Mouse (Mus musculus) left cerebral cortex, adult 8-10 months (tissue): ENCODE measurements around the gene Grik3. TPM values are rescaled to one million over a fixed set of nuclear protein-coding genes. Genes with fewer than 3 reads are reported as not detected.

ENCODE experiments used
- DNase-seq, 2 experiments: peaks; one replicate each; pipeline ENCODE4 v3.0.0; 2022; ENCODE audit warnings: low spot score in 2 of 2
- total RNA-seq, 4 experiments: library from RNA; stranded (reverse); gene quantifications; 2 replicates each; pipeline ENCODE4 v1.2.4; 2022

Gene Grik3
- total RNA-seq, 4 experiments from 2014 or later: 48.8 to 58.3 (median 53.5) TPM

- DNase-seq: no peak
These were observed 1.1 kb downstream of the Grik3 start for GRCm38 (mm10) chr4:125491505-125492121.

DNA sequence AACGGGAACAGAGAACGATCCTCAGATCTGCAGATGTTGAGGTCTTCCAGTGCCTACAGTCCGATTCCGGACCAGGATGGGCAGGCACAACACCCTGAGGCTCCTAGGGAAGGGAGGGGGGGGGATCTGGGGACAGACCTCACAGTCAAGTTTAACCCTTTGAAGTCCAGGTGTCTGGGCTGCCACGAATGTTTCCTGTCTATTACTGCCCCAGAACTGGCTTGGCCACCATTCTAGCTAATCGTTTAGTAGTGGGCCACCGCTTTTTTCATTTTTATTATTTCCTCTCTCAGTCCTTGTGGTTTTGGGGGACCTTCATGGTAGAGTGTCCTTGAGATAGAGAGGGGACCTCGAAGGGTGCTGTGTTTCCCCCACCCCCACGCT, 1.6 kb downstream of the Grik3 start:
- no peak for DNase-seq

DNA sequence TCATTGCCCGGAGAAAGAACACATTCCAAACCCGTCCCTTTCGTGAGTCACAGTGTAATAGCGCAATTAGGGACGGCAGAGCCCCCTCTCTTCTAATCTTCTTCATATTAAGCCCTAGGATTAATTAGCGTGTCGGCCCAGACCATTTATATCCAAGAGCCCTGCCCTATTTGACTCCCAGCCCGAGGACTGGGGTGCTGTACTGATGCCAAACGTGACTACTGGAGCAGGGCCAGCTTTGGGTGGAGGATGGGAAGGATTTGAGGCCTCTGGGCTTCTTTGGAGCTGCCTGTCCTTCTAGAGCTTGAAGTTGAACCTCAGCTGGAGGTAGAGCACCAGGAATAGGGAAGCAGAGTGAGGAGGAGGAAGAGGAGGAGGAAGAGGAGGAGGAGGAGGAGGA, 2.2 kb downstream of the Grik3 start:
- DNase-seq: no peak

- DNase-seq: no peak
These were observed 2.6 kb downstream of the Grik3 start for GRCm38 (mm10) chr4:125493124-125493523.

DNA sequence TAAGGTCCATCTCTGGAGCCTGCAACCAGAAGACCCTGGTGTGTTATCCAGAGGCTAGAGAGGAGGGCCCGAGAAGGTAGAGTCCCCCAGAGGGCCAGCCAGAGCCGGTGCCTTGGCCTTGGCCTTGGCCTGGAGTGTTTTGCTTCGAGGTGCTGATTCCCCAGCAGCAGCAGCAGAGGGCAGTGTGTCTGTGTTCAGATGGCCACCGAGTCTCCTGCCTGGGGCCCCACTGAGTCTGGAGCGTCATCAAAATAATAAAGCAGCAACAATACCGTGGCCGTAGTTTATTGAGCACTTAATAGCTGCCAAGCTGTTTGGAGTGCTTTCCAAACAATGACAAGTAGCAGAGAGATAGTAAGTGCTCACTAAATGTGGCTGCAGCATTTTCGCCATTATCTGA, 5.0 kb downstream of the Grik3 start:
- DNase-seq: no peak

GRCm38 (mm10) chr4:125497001-125497400, 6.5 kb downstream of the Grik3 start:
- DNase-seq: no peak

DNA sequence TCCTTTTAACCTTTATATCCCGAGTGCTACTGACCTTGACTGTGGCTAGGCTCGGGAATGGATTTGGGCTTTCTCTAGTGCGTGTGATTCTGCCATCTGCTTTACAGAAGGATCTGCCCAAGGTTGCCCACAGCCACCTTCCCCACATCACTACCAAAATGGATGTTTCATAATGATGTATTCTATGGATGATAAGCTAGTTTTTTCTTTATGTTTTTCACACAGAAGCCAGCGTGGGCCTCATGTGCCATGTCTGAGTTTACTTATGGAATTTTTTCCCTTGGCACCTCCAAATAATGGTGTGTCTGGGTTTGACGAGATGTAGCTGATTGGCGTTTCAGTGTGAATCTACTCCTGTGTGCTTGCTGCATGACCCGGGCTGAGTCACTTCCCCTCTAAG, 7.0 kb downstream of the Grik3 start:
- DNase-seq: no peak

DNA sequence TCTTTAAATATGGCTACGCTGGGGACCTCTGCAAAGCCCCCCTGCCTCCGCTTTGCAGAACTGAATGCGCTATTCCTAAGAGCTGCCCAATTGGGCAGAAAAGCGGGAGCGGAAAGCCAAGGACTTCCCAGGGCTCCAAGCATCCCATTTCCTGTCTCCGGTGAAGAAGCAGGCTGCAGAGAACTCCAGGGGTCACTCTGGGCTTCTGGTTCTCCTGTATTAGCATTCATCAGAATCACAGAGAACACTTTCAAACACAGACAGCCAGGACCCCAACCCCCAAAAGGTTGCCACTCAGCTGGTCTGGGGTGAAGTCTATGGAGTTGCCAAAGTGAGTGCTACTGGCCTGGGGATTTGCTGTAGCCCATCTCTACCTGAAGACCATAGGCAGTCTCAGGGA, 8.4 kb downstream of the Grik3 start:
- no peak for DNase-seq

DNA sequence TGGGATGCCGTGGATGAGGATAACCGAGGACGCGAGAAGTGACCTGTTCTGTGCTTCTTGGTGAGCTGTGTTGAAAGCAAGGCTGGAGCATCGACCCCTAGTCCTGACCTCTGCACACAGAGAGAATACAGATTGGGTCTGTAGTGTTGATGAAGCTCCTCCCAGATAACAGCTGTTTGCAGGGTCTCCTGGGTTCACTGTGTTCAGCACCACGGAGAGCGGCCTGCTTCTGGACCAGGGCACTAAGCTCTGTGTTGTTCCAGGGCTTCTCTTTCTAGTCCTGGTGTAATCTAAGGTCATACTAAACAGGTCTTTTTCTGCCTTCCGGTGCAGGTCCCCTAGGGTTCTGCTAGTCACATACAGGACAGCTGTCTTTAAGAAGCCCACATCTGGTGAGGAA, 12.4 kb downstream of the Grik3 start:
- DNase-seq: no peak

GRCm38 (mm10) chr4:125512434-125512833, 21.9 kb downstream of the Grik3 start:
- DNase-seq: no peak

GRCm38 (mm10) chr4:125515646-125516045, 25.1 kb downstream of the Grik3 start:
- no peak for DNase-seq

DNA sequence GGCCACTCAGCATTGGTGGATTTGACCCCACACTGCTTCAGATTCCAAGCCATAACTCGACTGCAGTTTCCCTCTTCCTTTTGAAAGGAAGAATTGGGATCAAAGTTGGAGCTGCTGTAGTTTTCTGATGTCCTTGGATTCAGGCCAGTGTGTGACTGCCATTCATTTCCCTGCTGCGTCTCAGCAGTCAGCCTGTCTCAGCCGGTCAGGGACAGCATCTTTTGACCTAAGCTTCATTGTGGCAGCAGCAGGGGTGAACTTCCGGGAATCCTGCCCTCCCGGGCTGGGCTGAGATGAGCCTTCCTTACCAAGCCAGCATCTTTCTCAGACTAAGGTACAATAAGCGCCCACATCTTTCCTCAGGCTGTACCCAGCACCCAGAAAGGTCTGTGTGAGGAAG, 26.1 kb downstream of the Grik3 start:
- DNase-seq: no peak

- no peak for DNase-seq
These were observed 28.4 kb downstream of the Grik3 start for GRCm38 (mm10) chr4:125518861-125519260.

DNA sequence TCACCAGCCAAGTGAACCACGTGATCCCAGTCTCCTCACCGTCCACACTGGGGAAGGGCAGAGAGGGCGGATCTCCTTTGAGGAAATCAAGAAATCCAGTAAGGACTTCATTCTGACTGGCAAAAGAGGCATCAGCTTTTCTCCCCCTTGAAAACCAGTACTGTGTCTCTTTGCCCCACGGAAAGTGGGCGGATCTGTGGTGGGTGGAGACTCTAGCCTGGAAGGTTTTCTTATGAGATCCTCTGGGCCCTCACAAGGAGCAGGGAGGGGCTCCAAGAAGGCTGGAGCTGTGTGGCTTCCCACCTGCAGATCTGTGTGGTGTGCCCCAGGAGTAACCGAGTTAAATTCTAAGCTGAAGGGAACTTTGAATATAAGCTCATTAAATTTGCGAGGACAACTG, 32.4 kb downstream of the Grik3 start:
- DNase-seq: no peak

GRCm38 (mm10) chr4:125525266-125525665, 34.8 kb downstream of the Grik3 start:
- DNase-seq: no peak

- no peak for DNase-seq
These were observed 35.9 kb downstream of the Grik3 start for GRCm38 (mm10) chr4:125526425-125526824.

DNA sequence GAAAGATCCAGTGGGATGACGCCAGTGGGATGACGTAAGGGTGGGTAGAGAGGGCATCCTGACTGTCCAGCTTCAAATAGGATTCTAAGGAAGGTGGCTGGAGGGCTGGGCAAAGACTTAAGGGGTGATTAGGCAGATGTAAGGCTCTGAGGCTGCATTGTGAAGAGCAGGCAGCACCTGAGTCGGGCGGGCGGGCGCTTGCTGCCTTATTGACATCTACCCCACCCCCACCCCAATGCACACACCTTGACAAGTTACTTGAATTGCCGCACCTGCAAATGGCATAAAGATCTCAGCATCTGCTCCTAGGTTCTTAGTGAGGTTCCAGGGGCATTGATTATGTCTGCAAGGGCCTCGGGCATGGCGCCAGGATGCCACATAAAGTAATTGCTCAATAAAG, 43.5 kb downstream of the Grik3 start:
- DNase-seq: no peak

DNA sequence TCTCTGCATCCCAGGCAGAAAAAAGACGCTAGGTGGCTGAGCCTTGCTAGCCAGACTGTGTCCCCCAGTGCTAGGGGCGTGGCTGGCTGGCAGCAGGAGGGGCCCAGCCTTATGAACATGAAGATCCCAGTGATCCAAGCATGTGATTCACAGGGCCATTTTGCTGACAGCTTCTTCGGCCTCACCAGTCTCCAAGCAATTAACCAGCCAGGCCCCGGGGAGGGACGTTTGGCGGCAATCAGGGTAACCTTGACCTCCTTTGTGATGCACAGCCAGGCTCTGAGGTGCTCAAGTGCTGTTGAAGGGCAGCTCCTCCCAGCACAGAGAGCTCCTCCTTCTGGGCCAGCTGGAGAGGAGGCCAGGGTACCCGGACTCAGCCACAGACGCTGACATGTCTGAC, 43.9 kb downstream of the Grik3 start:
- DNase-seq: no peak

- no peak for DNase-seq
These were observed 44.5 kb downstream of the Grik3 start for GRCm38 (mm10) chr4:125534991-125535401.

- no peak for DNase-seq
These were observed 45.0 kb downstream of the Grik3 start for GRCm38 (mm10) chr4:125535465-125535864.

DNA sequence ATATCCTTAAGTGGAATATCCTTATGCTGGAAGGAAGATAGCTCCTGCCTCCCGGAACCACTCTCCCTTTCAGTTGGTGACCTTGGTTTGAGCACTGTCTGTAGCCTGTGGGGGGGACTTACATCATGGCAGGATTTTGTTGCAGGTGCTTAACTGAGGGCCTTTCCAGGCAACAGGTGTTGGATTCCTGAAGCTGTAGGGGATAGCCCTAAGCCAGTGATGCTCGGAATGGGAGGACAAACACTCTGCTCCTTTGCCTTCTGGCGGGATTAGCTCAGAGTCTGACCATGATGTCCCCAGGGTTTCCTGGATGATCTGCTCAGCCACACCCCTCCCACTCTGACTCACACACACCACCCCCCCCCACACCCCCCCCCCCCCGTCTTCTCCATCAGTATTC, 45.5 kb downstream of the Grik3 start:
- no peak for DNase-seq

- DNase-seq: no peak
These were observed 47.9 kb downstream of the Grik3 start for GRCm38 (mm10) chr4:125538301-125538965.

GRCm38 (mm10) chr4:125539617-125540016, 49.1 kb downstream of the Grik3 start:
- no peak for DNase-seq
